Mouse (Mus musculus): Measurements from ENCODE around the gene Elk4. TPM values are rescaled to one million over a fixed set of nuclear protein-coding genes. Genes with fewer than 3 reads are reported as not detected.

The Elk4 gene
- polyA plus RNA-seq, 1 experiment from 2014 or later: 8.0 TPM

GRCm38 (mm10) chr1:131970661-131971520, 36.5 kb upstream of the Elk4 start:
- Histone ChIP-seq H3K4me2 (0 out of 2 replicates have a peak overlapping the region, but pooled peaks have one; percentile 2), H3K4me1 (peaks cover 21% of the 10 kb centered on the region), H3K27ac (replicated peaks) (no peak overlapping the region), H3K4me3 (replicated peaks) (no peak overlapping the region), H3K36me3 (no peaks in the 10 kb centered on the region), H3K9ac (replicated peaks) (no peak overlapping the region), H3K27me3 (replicated peaks) (no peaks in the 10 kb centered on the region; the same call in 1 of the 2 replicates), H3K9me3 (replicated peaks) (no peaks in the 10 kb centered on the region)
- 5% methylated on average over 15 of the region's 16 CpGs for WGBS
- no peak for ATAC-seq (ENCODE audit: low FRiP score)

GRCm38 (mm10) chr1:131971771-131972497, 35.5 kb upstream of the Elk4 start:
- no peaks in the 10 kb centered on the region; the same call in 1 of the 2 replicates for H3K27me3 ChIP-seq (replicated peaks)
- H3K4me1 ChIP-seq: peaks cover 21% of the 10 kb centered on the region
- no peaks in the 10 kb centered on the region for H3K9me3 ChIP-seq (replicated peaks)
- H3K4me3 ChIP-seq (replicated peaks): no peak overlapping the region
- no peak overlapping the region for H3K4me2 ChIP-seq
- no peak for ATAC-seq (ENCODE audit: low FRiP score)
- no peak overlapping the region for H3K27ac ChIP-seq (replicated peaks)
- 8% methylated on average over 15 of the region's 15 CpGs for WGBS
- H3K9ac ChIP-seq (replicated peaks): no peak overlapping the region
- no peaks in the 10 kb centered on the region for H3K36me3 ChIP-seq

DNA sequence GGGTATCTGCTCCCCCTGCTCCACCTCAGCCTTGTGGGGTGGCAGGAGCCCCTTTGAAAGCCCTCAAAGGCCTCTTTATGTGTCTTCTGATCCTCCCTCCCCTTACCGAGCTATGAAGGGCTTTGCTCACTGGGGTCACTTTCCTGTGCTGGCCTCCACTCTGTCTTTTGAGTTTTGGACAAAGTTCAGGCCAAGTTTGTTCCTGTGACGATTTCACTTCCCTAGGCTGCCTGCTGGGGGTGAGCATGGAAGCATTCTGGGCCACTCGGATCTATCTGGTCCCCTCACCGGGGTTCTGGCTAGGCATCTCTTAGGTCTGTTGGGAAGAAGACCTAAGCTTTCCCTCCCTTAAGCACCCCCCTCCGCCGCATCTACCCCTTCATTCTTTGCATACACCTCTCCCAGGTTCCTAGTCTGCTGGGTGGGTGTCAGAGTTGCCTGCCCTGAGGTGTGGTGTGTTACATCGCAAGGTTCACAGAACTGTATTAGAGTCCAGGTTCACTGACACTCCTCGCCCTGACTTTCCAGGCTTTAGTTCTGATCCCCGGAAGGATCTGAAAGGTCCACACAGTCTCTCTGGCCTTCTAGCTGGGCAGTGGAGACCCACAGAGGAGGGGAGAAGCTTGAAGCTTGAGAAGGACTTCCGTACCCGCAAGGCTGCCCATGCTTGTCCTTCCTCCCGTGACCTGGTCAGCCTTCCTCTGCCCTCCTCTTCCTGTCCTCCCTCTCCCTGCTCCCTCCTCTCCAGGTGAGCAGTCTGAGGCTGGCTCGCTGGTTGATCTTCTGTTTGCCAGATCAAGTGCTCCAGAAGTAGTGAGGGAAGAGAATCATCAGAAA, 34.7 kb upstream of the Elk4 start:
- H3K27ac ChIP-seq (replicated peaks): no peak overlapping the region
- ATAC-seq (ENCODE audit: low FRiP score): no peak; the same call in 1 of the 2 replicates
- no peak overlapping the region for H3K4me3 ChIP-seq (replicated peaks)
- H3K9me3 ChIP-seq (replicated peaks): no peaks in the 10 kb centered on the region
- WGBS: 23% methylated on average over 13 of the region's 13 CpGs
- no peaks in the 10 kb centered on the region for H3K36me3 ChIP-seq
- no peak overlapping the region for H3K9ac ChIP-seq (replicated peaks)
- H3K4me1 ChIP-seq: peaks cover 21% of the 10 kb centered on the region
- no peak overlapping the region for H3K4me2 ChIP-seq
- no peaks in the 10 kb centered on the region; the same call in 1 of the 2 replicates for H3K27me3 ChIP-seq (replicated peaks)

- Histone ChIP-seq H3K9ac (replicated peaks) (no peak overlapping the region), H3K27me3 (replicated peaks) (no peaks in the 10 kb centered on the region; the same call in 1 of the 2 replicates), H3K9me3 (replicated peaks) (no peaks in the 10 kb centered on the region), H3K4me1 (peaks cover 21% of the 10 kb centered on the region), H3K27ac (replicated peaks) (no peak overlapping the region), H3K4me3 (replicated peaks) (no peak overlapping the region), H3K36me3 (no peaks in the 10 kb centered on the region), H3K4me2 (no peak overlapping the region)
- no peak for ATAC-seq (ENCODE audit: low FRiP score)
- WGBS: 80% methylated on average over 6 of the region's 6 CpGs
Observed at GRCm38 (mm10) chr1:131973991-131974390, 33.4 kb upstream of the Elk4 start.

DNA sequence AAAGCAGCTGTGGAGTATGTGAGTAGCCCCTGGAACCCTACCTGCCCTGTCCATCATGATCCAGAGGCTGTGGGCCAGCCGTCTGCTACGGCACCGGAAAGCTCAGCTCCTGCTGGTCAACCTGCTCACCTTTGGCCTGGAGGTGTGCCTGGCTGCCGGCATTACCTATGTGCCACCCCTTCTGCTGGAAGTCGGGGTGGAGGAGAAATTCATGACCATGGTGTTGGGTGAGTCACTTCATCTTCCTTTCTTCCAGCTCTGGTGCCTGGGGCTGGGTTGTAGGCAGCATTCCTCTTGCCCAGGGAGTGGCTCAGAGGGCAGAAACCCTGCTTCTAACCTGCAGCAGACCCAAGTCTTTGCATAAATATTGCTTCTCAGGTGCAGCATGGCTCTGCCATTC, 30.5 kb upstream of the Elk4 start:
- no peak overlapping the region for H3K4me2 ChIP-seq
- no peaks in the 10 kb centered on the region for H3K27me3 ChIP-seq (replicated peaks)
- H3K4me3 ChIP-seq (replicated peaks): no peak overlapping the region
- H3K4me1 ChIP-seq: peaks cover 8% of the 10 kb centered on the region
- no peak overlapping the region for H3K9ac ChIP-seq (replicated peaks)
- no peaks in the 10 kb centered on the region for H3K9me3 ChIP-seq (replicated peaks)
- no peaks in the 10 kb centered on the region for H3K36me3 ChIP-seq
- H3K27ac ChIP-seq (replicated peaks): no peak overlapping the region
- 96% methylated on average over 5 of the region's 5 CpGs for WGBS
- ATAC-seq (ENCODE audit: low FRiP score): no peak

DNA sequence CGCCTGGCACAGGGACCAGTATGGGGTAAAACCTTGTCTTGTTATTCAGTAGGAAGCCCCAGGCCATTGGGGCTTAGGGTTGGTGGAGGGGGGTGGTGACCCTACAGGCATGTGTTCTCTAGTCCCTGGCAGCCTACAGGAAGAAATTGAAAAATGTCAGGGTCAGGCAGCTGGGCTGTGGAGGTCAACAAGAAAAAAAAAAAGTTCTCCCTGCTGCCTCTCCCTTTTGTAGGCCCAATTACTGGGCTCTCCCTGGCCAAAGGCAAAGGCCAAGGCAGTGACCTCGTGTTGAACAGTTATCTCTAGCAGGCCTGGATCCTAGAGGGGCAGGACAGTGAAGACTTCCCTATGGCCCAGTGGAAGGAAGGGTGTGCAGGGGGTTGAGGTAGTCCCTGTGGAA, 26.9 kb upstream of the Elk4 start:
- Histone ChIP-seq H3K9ac (replicated peaks) (no peak overlapping the region), H3K36me3 (no peaks in the 10 kb centered on the region), H3K4me3 (replicated peaks) (no peak overlapping the region), H3K27ac (replicated peaks) (no peak overlapping the region), H3K4me2 (no peak overlapping the region), H3K4me1 (no peaks in the 10 kb centered on the region), H3K9me3 (replicated peaks) (no peaks in the 10 kb centered on the region), H3K27me3 (replicated peaks) (no peaks in the 10 kb centered on the region)
- 28% methylated on average over 2 of the region's 2 CpGs for whole genome bisulfite sequencing
- ATAC-seq (ENCODE audit: low FRiP score): no peak

GRCm38 (mm10) chr1:131981378-131982013, 25.9 kb upstream of the Elk4 start:
- Histone ChIP-seq H3K36me3 (no peaks in the 10 kb centered on the region), H3K4me1 (no peaks in the 10 kb centered on the region), H3K27me3 (replicated peaks) (no peaks in the 10 kb centered on the region), H3K9me3 (replicated peaks) (no peaks in the 10 kb centered on the region), H3K4me3 (replicated peaks) (no peak overlapping the region), H3K4me2 (no peak overlapping the region), H3K27ac (replicated peaks) (no peak overlapping the region), H3K9ac (replicated peaks) (no peak overlapping the region)
- ATAC-seq (ENCODE audit: low FRiP score): peak; percentile 63; the same call in 1 of the 2 replicates
- WGBS: 52% methylated on average over 12 of the region's 12 CpGs

DNA sequence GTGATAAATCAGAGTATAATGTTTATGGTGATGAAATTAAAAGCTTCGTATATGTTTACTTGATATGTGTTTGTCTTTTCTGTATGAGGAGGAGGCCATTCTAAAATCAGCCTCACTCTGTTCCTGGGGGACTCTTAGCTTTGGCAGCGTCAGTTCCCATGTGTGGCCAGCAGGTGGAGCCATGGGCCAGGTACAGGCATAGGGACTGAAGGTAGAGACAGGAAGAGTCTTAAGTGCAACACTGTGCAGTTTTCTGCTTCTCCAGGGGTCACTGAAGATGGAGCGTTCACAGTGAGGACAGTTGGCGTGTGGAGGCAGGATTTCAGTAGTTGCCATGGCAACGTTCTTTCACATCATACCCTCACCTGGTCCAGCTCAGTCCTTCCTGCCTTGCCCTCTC, 24.5 kb upstream of the Elk4 start:
- Histone ChIP-seq H3K4me1 (no peaks in the 10 kb centered on the region), H3K4me2 (no peak overlapping the region), H3K4me3 (replicated peaks) (no peak overlapping the region), H3K36me3 (no peaks in the 10 kb centered on the region), H3K27me3 (replicated peaks) (no peaks in the 10 kb centered on the region), H3K9ac (replicated peaks) (no peak overlapping the region), H3K9me3 (replicated peaks) (no peaks in the 10 kb centered on the region), H3K27ac (replicated peaks) (no peak overlapping the region)
- 0 out of 2 replicates have a peak, but pooled peaks have one; percentile 55 for ATAC-seq (ENCODE audit: low FRiP score)
- 28% methylated on average over 5 of the region's 5 CpGs for WGBS

GRCm38 (mm10) chr1:131983806-131984205, 23.6 kb upstream of the Elk4 start:
- Histone ChIP-seq H3K9me3 (replicated peaks) (no peaks in the 10 kb centered on the region), H3K4me2 (no peak overlapping the region), H3K4me1 (no peaks in the 10 kb centered on the region), H3K36me3 (no peaks in the 10 kb centered on the region), H3K27me3 (replicated peaks) (no peaks in the 10 kb centered on the region), H3K4me3 (replicated peaks) (no peak overlapping the region), H3K9ac (replicated peaks) (no peak overlapping the region), H3K27ac (replicated peaks) (no peak overlapping the region)
- 87% methylated on average over 2 of the region's 2 CpGs for WGBS
- no peak for ATAC-seq (ENCODE audit: low FRiP score)

- 77% methylated on average over 15 of the region's 15 CpGs for WGBS
- no peak for ATAC-seq (ENCODE audit: low FRiP score)
- H3K4me3 ChIP-seq (replicated peaks): no peak overlapping the region
- no peak overlapping the region for H3K27ac ChIP-seq (replicated peaks)
- H3K4me1 ChIP-seq: no peaks in the 10 kb centered on the region
- no peaks in the 10 kb centered on the region for H3K27me3 ChIP-seq (replicated peaks)
- no peaks in the 10 kb centered on the region for H3K36me3 ChIP-seq
- no peak overlapping the region for H3K4me2 ChIP-seq
- H3K9ac ChIP-seq (replicated peaks): no peak overlapping the region
- H3K9me3 ChIP-seq (replicated peaks): no peaks in the 10 kb centered on the region
Observed at GRCm38 (mm10) chr1:131987432-131987831, 20.0 kb upstream of the Elk4 start.

- Histone ChIP-seq H3K9me3 (replicated peaks) (no peaks in the 10 kb centered on the region), H3K27me3 (replicated peaks) (no peaks in the 10 kb centered on the region), H3K4me1 (no peaks in the 10 kb centered on the region), H3K4me3 (replicated peaks) (no peak overlapping the region), H3K4me2 (no peak overlapping the region), H3K36me3 (no peaks in the 10 kb centered on the region), H3K27ac (replicated peaks) (no peak overlapping the region), H3K9ac (replicated peaks) (no peak overlapping the region)
- WGBS: 75% methylated on average over 4 of the region's 4 CpGs
- ATAC-seq (ENCODE audit: low FRiP score): no peak
Observed at GRCm38 (mm10) chr1:131989476-131989875, 17.9 kb upstream of the Elk4 start.
